Mouse (Mus musculus): ENCODE measurements around the gene Kdm6b. TPM values are rescaled to one million over a fixed set of nuclear protein-coding genes. Genes with fewer than 3 reads are reported as not detected.

Gene Kdm6b
- polyA plus RNA-seq (2015; fragmentation: Nextera tagmentation; extraction: Ambion mirVana): 11.5 and 13.3 TPM in 2 replicates

GRCm38 (mm10) chr11:69413221-69414181, at the start of gene Kdm6b:
Gene Kdm6b, minus strand, starts transcription at chr11:69413675.

GRCm38 (mm10) chr11:69398059-69398458, 15.4 kb downstream of the Kdm6b start, which contains the start of gene Tmem88:
Gene Tmem88, minus strand, starts transcription at chr11:69398234.

GRCm38 (mm10) chr11:69395235-69395633, 18.2 kb downstream of the Kdm6b start, which contains the start of the genes Naa38 and Cyb5d1:
Gene Naa38, plus strand, starts transcription at chr11:69395487.
Gene Cyb5d1, minus strand, starts transcription at chr11:69395631.

GRCm38 (mm10) chr11:69369215-69369989, 44.1 kb downstream of the Kdm6b start, which contains the start of gene Chd3:
Gene Chd3, minus strand, starts transcription at chr11:69369406.

Other genes starting within 250 kb of the Kdm6b start
- gene Alox8, start 215.8 kb downstream of the Kdm6b start, polyA plus RNA-seq (2015; fragmentation: Nextera tagmentation; extraction: Ambion mirVana): not detected in 2 replicates
- gene Gucy2e, start 176.6 kb downstream of the Kdm6b start, polyA plus RNA-seq (2015; fragmentation: Nextera tagmentation; extraction: Ambion mirVana): 0.05 TPM in 2 replicates
- 5.5 and 7.2 TPM in 2 replicates for gene Cntrob, start 89.9 kb downstream of the Kdm6b start, polyA plus RNA-seq (2015; fragmentation: Nextera tagmentation; extraction: Ambion mirVana)
- gene Trappc1, start 89.7 kb downstream of the Kdm6b start, polyA plus RNA-seq (2015; fragmentation: Nextera tagmentation; extraction: Ambion mirVana): 114 and 128 TPM in 2 replicates
- 0.68 and 0.81 TPM in 2 replicates for gene Kcnab3, start 87.4 kb downstream of the Kdm6b start, polyA plus RNA-seq (2015; fragmentation: Nextera tagmentation; extraction: Ambion mirVana)
- 5.8 and 6.4 TPM in 2 replicates for gene Rnf227, start 73.2 kb downstream of the Kdm6b start, polyA plus RNA-seq (2015; fragmentation: Nextera tagmentation; extraction: Ambion mirVana)
- 31.5 and 32.5 TPM in 2 replicates for gene Chd3, start 44.3 kb downstream of the Kdm6b start, polyA plus RNA-seq (2015; fragmentation: Nextera tagmentation; extraction: Ambion mirVana)
- gene Naa38, start 18.2 kb downstream of the Kdm6b start, polyA plus RNA-seq (2015; fragmentation: Nextera tagmentation; extraction: Ambion mirVana): 157 and 160 TPM in 2 replicates
- gene Cyb5d1, start 18.0 kb downstream of the Kdm6b start, polyA plus RNA-seq (2015; fragmentation: Nextera tagmentation; extraction: Ambion mirVana): 15.0 and 16.0 TPM in 2 replicates
- gene Tmem88, start 15.4 kb downstream of the Kdm6b start, polyA plus RNA-seq (2015; fragmentation: Nextera tagmentation; extraction: Ambion mirVana): 19.0 and 19.9 TPM in 2 replicates
- 0.13 and 0.16 TPM in 2 replicates for gene Dnah2, start 135.4 kb upstream of the Kdm6b start, polyA plus RNA-seq (2015; fragmentation: Nextera tagmentation; extraction: Ambion mirVana)
- 3.4 and 3.7 TPM in 2 replicates for gene Efnb3, start 146.5 kb upstream of the Kdm6b start, polyA plus RNA-seq (2015; fragmentation: Nextera tagmentation; extraction: Ambion mirVana)
- 8.2 and 8.8 TPM in 2 replicates for gene Wrap53, start 166.6 kb upstream of the Kdm6b start, polyA plus RNA-seq (2015; fragmentation: Nextera tagmentation; extraction: Ambion mirVana)
- gene Trp53, start 166.7 kb upstream of the Kdm6b start, polyA plus RNA-seq (2015; fragmentation: Nextera tagmentation; extraction: Ambion mirVana): 44.4 and 46.3 TPM in 2 replicates
- 13.2 and 14.4 TPM in 2 replicates for gene Atp1b2, start 192.3 kb upstream of the Kdm6b start, polyA plus RNA-seq (2015; fragmentation: Nextera tagmentation; extraction: Ambion mirVana)
- gene Shbg, start 204.2 kb upstream of the Kdm6b start, polyA plus RNA-seq (2015; fragmentation: Nextera tagmentation; extraction: Ambion mirVana): not detected in 2 replicates
- gene Sat2, start 208.3 kb upstream of the Kdm6b start, polyA plus RNA-seq (2015; fragmentation: Nextera tagmentation; extraction: Ambion mirVana): 19.2 and 22.9 TPM in 2 replicates
- 12.5 and 13.6 TPM in 2 replicates for gene Fxr2, start 219.3 kb upstream of the Kdm6b start, polyA plus RNA-seq (2015; fragmentation: Nextera tagmentation; extraction: Ambion mirVana)
- 3.2 and 7.1 TPM in 2 replicates for gene Sox15, start 241.6 kb upstream of the Kdm6b start, polyA plus RNA-seq (2015; fragmentation: Nextera tagmentation; extraction: Ambion mirVana)
- 33.5 and 41.2 TPM in 2 replicates for gene Mpdu1, start 249.0 kb upstream of the Kdm6b start, polyA plus RNA-seq (2015; fragmentation: Nextera tagmentation; extraction: Ambion mirVana)

Data from urinary bladder, postnatal 0 days (tissue).